In the genomic region with DNA sequence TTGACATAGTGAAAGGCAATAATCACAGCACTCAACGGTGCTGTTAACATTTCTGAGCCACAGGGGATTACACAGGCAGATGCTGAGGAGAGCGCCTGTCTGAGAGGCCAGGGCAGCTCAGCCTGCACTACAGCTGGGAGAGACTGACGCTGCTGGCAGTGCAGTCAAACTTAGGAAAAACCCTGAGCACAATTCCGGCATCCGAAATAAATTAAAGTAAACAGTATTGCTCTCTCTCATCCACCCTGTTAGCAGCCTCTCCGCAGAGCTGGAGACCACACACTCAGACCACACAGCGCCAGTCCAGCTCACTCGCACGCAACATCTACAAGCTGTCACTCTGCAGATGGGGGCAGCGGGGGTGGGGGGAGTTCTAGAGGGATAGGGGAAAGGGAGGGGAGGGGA, we compare ENCODE assay signal across 9 mouse cellular contexts. TPM values are rescaled to one million over a fixed set of nuclear protein-coding genes. Genes with fewer than 3 reads are reported as not detected.
DNase-seq lines count a peak whose midpoint lies in the region; ATAC-seq and TF ChIP-seq lines count a peak whose summit lies in the region.
"Had no signal": no experiment of that assay in that cellular context is flagged by ENCODE, and none has a peak within 500 bp of the region (broad histone marks: within the 10 kb centered on the region; RNA-seq: fewer than 3 reads in every experiment).

No protein-coding gene starts in this region.

- H3K4me3 ChIP-seq in lung, embryonic 14.5 days (ENCODE audit: low read depth, low read length): no peak overlapping the region
- peak overlapping the region; percentile 15; the same call in 1 of the 2 replicates for H3K4me3 ChIP-seq in forebrain, embryonic 10.5 days
- no peak overlapping the region for H3K4me3 ChIP-seq in intestine, postnatal 0 days (ENCODE audit: low read depth, low read length)

- H3K36me3 ChIP-seq in lung, embryonic 14.5 days (ENCODE audit: insufficient read depth): no peaks in the 10 kb centered on the region
- H3K36me3 ChIP-seq in forebrain, embryonic 10.5 days (replicated peaks): no peaks in the 10 kb centered on the region
- no peaks in the 10 kb centered on the region for H3K36me3 ChIP-seq in intestine, postnatal 0 days (ENCODE audit: control insufficient read depth, insufficient read depth)

- no peaks in the 10 kb centered on the region for H3K9me3 ChIP-seq in lung, embryonic 14.5 days (ENCODE audit: low read depth, low read length)
- no peaks in the 10 kb centered on the region for H3K9me3 ChIP-seq in forebrain, embryonic 10.5 days
- H3K9me3 ChIP-seq in intestine, postnatal 0 days (ENCODE audit: control insufficient read depth): no peaks in the 10 kb centered on the region

- peak overlapping the region; percentile 26; the same call in 1 of the 2 replicates for H3K4me2 ChIP-seq in lung, embryonic 14.5 days
- no peak overlapping the region for H3K4me2 ChIP-seq in intestine, postnatal 0 days (replicated peaks; ENCODE audit: low read depth)

- no peak overlapping the region for H3K9ac ChIP-seq in lung, embryonic 14.5 days
- H3K9ac ChIP-seq in intestine, postnatal 0 days (ENCODE audit: low read depth, low read length): peak overlapping the region; percentile 7; the same call in 1 of the 2 replicates

- H3K27ac ChIP-seq in lung, embryonic 14.5 days (ENCODE audit: low read depth): peak overlapping the region; percentile 58; the same call in 1 of the 2 replicates
- H3K27ac ChIP-seq in forebrain, embryonic 10.5 days: peak overlapping the region; percentile 40; the same call in 1 of the 2 replicates
- H3K27ac ChIP-seq in intestine, postnatal 0 days (ENCODE audit: low read depth, low read length): no peak overlapping the region
- H3K27ac ChIP-seq: macrophage had no signal

- ATAC-seq in lung, embryonic 14.5 days (ENCODE audit: insufficient read depth): peak; percentile 98
- no peak for ATAC-seq in intestine, postnatal 0 days

- H3K4me1 ChIP-seq in lung, embryonic 14.5 days (ENCODE audit: insufficient read depth): peaks cover 14% of the 10 kb centered on the region
- H3K4me1 ChIP-seq in forebrain, embryonic 10.5 days: peaks cover 25% of the 10 kb centered on the region
- peaks cover 3% of the 10 kb centered on the region; the same call in 1 of the 2 replicates for H3K4me1 ChIP-seq in intestine, postnatal 0 days (replicated peaks; ENCODE audit: control insufficient read depth, insufficient read depth, low read length)

- WGBS in lung, embryonic 14.5 days: 11% methylated on average over 10 of the region's 10 CpGs
- 18% methylated on average over 10 of the region's 10 CpGs for WGBS in forebrain, embryonic 10.5 days
- WGBS in intestine, postnatal 0 days: 40% methylated on average over 10 of the region's 10 CpGs

- DNase-seq in lung, embryonic 14.5 days: peak; percentile 90
- no peak for DNase-seq in lung, adult 18-20 months
- peak; percentile 33 for DNase-seq in forebrain, embryonic 10.5 days (ENCODE audit: extremely low spot score, low spot score)
- peak; percentile 71 for DNase-seq in retina, embryonic 14.5 days (ENCODE audit: low spot score)
- no peak for DNase-seq in thymus, postnatal 14 days
- DNase-seq in frontal cortex, postnatal 25 days (ENCODE audit: low spot score in 2 of 2): no peak
- DNase-seq in frontal cortex, adult 2 months (ENCODE audit: extremely low spot score in 1 of 2, low spot score in 1 of 2): no peak

- no peak for TF ChIP-seq CTCF in lung, embryonic 14.5 days (IDR thresholded peaks at IDR 0.05; ENCODE audit: low read depth)
- TF ChIP-seq CTCF in intestine, postnatal 0 days (IDR thresholded peaks at IDR 0.05; ENCODE audit: low read depth): no peak

- H3K27me3 ChIP-seq in lung, embryonic 14.5 days (ENCODE audit: insufficient read depth, low read length): no peaks in the 10 kb centered on the region
- no peaks in the 10 kb centered on the region for H3K27me3 ChIP-seq in forebrain, embryonic 10.5 days (ENCODE audit: poor library complexity, severe bottlenecking)
- no peaks in the 10 kb centered on the region for H3K27me3 ChIP-seq in intestine, postnatal 0 days (replicated peaks; ENCODE audit: control insufficient read depth, insufficient read depth, low read length)

RNA-seq across cellular contexts. Expression of a gene that starts 7.4 kb away (rescaled TPM):
- 43.6 and 47.0 TPM in 2 replicates for polyA plus RNA-seq in lung, embryonic 14.5 days (2014; fragmentation: Nextera tagmentation; extraction: Ambion mirVana)
- 32.7 and 33.8 TPM in 2 replicates for polyA plus RNA-seq in forebrain, embryonic 10.5 days (2016; fragmentation: Nextera tagmentation; extraction: Ambion mirVana)
- polyA plus RNA-seq in intestine, postnatal 0 days (2015; fragmentation: Nextera tagmentation; extraction: Ambion mirVana): 10.7 and 11.1 TPM in 2 replicates
- 26.7 and 28.9 TPM in 2 replicates for polyA plus RNA-seq in frontal cortex, adult 2 months (2012; rRNA removed)

RNA-seq across cellular contexts. Expression of a gene that starts 7.5 kb away (rescaled TPM):
- polyA plus RNA-seq in lung, embryonic 14.5 days (2014; fragmentation: Nextera tagmentation; extraction: Ambion mirVana): 0.14 TPM in 1 of 2 replicates, not detected in the other
- 0.09 and 0.10 TPM in 2 replicates for polyA plus RNA-seq in forebrain, embryonic 10.5 days (2016; fragmentation: Nextera tagmentation; extraction: Ambion mirVana)
- 0.10 TPM in 1 of 2 replicates, not detected in the other for polyA plus RNA-seq in intestine, postnatal 0 days (2015; fragmentation: Nextera tagmentation; extraction: Ambion mirVana)
- 0.08 TPM in 1 of 2 replicates, not detected in the other for polyA plus RNA-seq in frontal cortex, adult 2 months (2012; rRNA removed)
- polyA plus RNA-seq: macrophage had no signal

RNA-seq across cellular contexts. Expression of a gene that starts 18.9 kb away (rescaled TPM):
- 0.20 TPM in 1 of 2 replicates, not detected in the other for polyA plus RNA-seq in lung, embryonic 14.5 days (2014; fragmentation: Nextera tagmentation; extraction: Ambion mirVana)
- polyA plus RNA-seq in forebrain, embryonic 10.5 days (2016; fragmentation: Nextera tagmentation; extraction: Ambion mirVana): not detected in 2 replicates
- polyA plus RNA-seq in intestine, postnatal 0 days (2015; fragmentation: Nextera tagmentation; extraction: Ambion mirVana): not detected in 2 replicates
- 0.22 and 0.25 TPM in 2 replicates for polyA plus RNA-seq in frontal cortex, adult 2 months (2012; rRNA removed)
- polyA plus RNA-seq: macrophage had no signal

Comparison
In these comparisons a context has a peak if more than half of its experiments do, and no peak if none do; other contexts are left out.
1. DNase-seq: peak in lung, embryonic 14.5 days (single experiment), forebrain, embryonic 10.5 days (single experiment) and retina, embryonic 14.5 days (single experiment); none in lung, adult 18-20 months (0 of 2), thymus, postnatal 14 days (single experiment), frontal cortex, postnatal 25 days (0 of 2) and frontal cortex, adult 2 months (0 of 2).